Mouse (Mus musculus) splenic B cell, adult 2 months (primary cell): ENCODE results near the gene Ubac2.

ENCODE experiments used
- DNase-seq: peaks from one replicate; pipeline ENCODE4 v3.0.0-alpha.2; 2011; ENCODE audit warnings: low read depth, low spot score
- H3K27me3 ChIP-seq: 2 replicates; pipeline ENCODE4 v1.6.1; 2012; ENCODE audit warnings: mild to moderate bottlenecking, low read length, moderate library complexity, mixed read lengths; ENCODE audit not compliant: control insufficient read depth, poor library complexity, insufficient read depth, severe bottlenecking
- H3K36me3 ChIP-seq: 2 replicates; pipeline ENCODE4 v1.6.1; 2012; ENCODE audit warnings: mild to moderate bottlenecking, low read length, moderate library complexity, mixed read lengths; ENCODE audit not compliant: control insufficient read depth, poor library complexity, insufficient read depth, severe bottlenecking

Gene Ubac2

DNA sequence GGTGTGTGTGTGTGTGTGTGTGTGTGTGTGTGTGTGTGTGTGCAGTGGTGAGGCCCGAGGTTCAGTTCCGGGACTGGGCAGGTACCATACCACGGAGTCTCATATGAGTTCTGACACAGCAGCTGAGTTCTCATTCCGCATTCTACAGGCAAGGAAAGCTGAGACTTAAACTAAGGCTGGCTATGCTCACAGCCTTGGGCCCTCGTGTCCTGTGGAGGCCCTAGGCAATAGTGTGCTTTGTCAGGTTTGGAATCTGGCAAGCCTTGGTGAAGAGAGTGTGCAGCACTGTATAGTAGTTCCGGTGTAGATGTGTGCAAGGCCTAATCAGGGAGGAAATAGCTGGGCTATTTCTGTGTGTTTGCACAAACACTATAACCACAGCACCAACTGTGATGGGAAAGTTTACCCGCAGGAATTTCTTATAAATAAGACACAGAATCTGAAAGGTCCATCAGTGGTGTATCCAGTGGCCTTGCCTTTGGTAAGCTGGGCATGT lies 25.0 kb downstream of the Ubac2 start:
- Histone ChIP-seq H3K27me3 (no peaks in the 10 kb centered on the region), H3K36me3 (no peaks in the 10 kb centered on the region)
- DNase-seq, result no peak

DNA sequence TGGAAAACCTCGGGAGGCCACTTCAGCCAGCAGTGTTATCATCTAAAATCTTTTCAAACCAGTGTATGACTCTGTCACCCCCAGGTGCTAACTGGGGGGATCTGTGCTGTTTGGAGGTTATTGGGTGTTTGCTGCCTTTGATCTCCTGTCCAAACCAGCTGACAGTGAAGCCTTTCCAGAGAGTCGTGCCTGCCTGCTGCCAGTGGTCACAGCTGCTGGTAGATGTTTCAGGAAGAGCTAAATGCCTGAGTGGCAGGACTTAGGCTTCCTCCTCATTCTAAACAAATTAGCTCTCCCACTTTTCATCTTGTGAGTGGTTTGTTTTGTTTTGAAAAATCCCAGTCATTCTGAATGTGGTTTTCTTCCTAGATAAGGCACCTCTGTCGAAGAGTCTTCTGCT lies 26.3 kb downstream of the Ubac2 start:
- H3K36me3 ChIP-seq, result peaks cover 2% of the 10 kb centered on the region; the same call in 1 of the 2 replicates
- no peak for DNase-seq
- no peaks in the 10 kb centered on the region for H3K27me3 ChIP-seq

DNA sequence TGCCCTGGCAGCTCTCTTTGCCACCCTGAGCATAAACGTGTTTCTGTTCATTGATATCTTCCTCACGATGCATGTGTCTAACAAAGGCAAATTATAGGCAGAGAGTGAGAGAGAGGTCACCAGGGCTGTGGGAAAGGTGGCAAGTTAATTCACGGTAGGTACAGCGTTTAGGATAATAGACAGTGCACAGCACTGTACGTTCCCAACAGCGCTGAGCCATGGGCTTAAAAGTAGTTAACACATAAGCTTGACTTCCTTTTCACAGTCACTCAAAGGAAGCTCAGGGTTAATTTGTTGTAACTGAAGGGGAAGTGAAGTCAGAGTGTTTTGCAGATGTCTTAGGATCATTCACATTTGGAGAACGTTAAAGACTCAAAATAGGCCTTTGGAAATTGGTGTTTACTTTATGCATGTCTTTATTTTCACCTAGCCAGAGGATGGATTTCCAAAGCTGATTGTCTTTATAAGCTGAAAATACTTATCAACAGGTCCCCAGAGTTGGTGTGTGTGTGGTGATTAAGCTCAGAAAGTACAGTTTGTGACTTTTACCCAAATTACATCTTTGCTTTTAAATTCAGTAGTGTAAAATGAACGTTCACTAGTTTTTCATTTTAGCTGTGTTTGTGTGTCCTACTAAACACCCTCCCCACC lies 28.0 kb downstream of the Ubac2 start:
- Histone ChIP-seq H3K27me3 (no peaks in the 10 kb centered on the region), H3K36me3 (peaks cover 6% of the 10 kb centered on the region; the same call in 1 of the 2 replicates)
- DNase-seq, result peak; percentile 59

DNA sequence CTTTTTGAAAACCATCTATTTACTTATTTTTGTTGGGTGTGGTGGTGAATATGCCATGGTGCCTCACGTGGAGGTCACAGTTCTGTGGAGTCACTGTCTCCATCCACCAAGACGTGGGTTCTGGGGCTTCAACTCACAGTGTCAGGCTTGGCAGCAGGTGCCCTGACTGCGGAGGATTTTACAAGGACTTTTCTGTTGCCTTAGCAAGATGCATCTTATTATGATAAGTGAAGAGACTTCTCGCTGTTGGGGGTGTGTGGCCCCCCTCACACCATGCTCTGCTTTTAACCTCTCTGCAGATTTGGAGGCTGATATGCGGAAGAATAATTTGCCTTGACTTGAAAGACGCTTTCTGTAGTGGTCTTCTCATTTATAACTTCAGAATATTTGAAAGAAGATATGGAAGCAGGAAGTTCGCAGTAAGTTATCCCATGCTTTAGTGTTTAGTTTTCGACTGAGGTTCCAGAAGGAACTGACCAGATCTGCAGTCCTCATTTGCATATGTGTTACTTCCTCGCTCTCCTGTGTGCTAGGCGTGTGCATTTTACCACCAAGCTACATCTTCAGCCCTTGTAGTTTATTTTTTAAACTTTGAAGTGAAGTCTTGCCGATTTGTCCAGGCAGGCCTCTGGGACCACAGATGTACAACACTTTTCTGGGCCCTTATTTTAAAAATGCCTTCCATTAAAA lies 28.7 kb downstream of the Ubac2 start:
- DNase-seq, result peak; percentile 60
- no peaks in the 10 kb centered on the region for H3K27me3 ChIP-seq
- peaks cover 13% of the 10 kb centered on the region; the same call in 1 of the 2 replicates for H3K36me3 ChIP-seq

DNA sequence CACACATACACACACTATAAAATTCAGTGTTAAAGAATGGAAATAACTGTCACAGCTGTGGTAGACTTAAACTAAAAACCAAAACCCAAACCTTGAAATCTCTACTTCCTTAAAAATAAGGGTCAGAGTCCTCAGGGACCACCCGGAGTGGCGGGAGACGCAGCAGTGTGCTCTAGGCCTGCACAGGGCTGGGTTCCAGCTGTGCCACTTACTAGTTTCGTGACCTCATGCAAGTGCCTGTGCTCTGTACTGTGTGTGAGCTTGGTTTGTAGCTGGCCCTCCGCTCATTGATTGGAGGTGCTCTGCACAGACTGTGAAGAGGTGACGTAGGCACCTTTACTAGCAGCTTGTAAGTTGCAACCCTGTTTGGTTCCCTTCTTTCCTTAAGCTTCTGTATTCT lies 31.4 kb downstream of the Ubac2 start:
- H3K36me3 ChIP-seq, result peaks cover 20% of the 10 kb centered on the region; the same call in 1 of the 2 replicates
- H3K27me3 ChIP-seq, result no peaks in the 10 kb centered on the region
- peak; percentile 72 for DNase-seq

DNA sequence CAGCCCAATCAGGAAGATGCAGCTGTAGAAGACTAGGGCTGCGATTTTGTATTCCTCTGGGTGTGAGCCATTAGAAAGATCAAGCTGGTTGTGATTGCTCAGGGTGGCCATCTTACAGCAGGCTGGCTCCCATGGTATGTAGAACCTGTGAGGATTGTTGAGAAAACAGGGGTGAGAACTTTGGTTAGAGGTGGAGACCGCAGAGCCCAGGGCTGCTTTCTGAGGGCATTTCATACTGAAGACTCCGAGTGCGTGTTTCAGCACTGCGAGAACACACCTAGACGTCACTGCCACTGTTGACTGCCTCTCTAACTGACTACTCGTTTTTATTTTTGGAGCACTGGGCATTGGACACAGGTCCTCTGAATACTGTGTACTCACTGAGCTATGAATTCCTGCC lies 34.1 kb downstream of the Ubac2 start:
- DNase-seq, result no peak
- peaks cover 20% of the 10 kb centered on the region; the same call in 1 of the 2 replicates for H3K36me3 ChIP-seq
- H3K27me3 ChIP-seq, result no peaks in the 10 kb centered on the region

DNA sequence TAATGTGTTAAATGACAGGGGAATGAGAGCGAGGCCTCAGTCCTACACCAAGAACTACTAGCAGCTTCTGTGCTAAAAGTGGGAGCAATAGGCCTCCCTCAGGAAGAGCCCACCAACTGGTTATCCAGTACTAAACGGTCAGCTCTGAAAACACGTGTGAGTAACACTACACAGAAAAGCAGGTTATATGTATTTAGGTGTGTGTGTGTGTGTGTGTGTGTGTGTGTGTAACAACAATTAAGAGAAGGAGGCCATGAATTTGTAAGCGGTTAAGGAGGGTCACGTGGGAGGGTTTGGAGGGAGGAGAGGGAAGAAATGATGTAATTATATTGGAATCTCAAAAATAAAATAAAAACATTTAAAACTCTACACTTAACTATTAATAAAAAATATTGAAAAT lies 36.7 kb downstream of the Ubac2 start:
- Histone ChIP-seq H3K36me3 (peaks cover 15% of the 10 kb centered on the region; the same call in 1 of the 2 replicates), H3K27me3 (no peaks in the 10 kb centered on the region)
- no peak for DNase-seq

DNA sequence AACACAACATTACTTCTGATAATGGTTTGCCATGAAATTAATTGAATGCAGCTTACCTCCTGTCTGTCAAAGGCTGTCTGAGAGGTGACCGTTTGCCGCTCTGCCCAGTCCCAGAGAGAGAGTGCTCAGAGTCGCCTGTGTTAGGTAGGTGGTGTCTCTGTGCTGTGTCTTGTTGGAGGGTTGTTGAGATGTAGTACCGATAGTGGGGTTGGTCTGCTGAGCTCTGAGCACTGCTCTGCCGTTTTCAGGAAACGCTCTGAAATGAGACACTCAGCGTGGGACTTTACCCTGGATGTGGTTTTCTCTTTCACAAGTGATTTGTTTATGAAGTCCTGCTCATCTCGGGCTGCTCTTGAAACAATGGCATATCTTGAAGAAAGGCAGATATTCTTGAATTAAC lies 37.2 kb downstream of the Ubac2 start, which contains the start of gene Gpr18:
Gene Gpr18, minus strand, starts transcription at position 161 of the 400 bp plus-strand sequence.
- peak; percentile 87 for DNase-seq
- Histone ChIP-seq H3K27me3 (no peaks in the 10 kb centered on the region), H3K36me3 (peaks cover 15% of the 10 kb centered on the region; the same call in 1 of the 2 replicates)

DNA sequence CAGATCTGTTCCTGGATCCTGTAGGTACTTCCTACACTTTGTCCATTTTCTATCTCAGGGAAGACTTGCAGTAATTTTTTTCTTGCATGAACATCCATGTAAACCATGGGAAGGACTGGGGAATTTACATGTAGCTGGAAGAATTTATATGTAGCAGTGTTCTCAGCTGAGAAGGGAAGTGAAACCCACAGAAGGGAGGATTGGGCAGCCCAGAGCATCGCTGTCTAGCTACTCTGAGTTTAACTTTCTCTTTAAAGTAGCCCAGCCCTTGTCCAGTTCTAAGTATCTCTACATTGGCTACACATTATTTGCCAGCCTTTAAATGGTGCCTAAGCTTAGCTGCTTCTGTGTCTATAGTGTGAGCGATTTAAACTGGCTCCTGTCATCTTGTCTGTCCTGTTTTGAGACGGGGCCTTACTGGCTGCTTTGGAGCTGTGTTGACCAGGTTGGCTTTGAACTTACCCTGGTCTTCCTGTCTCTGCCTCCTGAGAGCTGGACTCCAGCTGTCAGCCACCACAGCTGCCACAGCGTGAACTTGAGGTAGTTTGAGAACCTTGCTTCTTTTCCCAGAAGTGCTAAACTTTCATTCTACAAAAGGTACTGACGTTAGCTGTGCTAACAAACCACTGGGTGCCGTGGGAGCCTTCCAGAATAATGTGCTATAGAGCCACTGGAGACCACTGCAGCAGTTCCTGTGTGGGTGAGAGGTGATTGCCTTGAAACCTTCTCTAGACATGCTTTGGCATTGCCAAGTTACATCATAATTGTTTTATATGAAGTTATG lies 38.1 kb downstream of the Ubac2 start:
- DNase-seq, result peak; percentile 79
- peaks cover 14% of the 10 kb centered on the region; the same call in 1 of the 2 replicates for H3K36me3 ChIP-seq
- H3K27me3 ChIP-seq, result no peaks in the 10 kb centered on the region

DNA sequence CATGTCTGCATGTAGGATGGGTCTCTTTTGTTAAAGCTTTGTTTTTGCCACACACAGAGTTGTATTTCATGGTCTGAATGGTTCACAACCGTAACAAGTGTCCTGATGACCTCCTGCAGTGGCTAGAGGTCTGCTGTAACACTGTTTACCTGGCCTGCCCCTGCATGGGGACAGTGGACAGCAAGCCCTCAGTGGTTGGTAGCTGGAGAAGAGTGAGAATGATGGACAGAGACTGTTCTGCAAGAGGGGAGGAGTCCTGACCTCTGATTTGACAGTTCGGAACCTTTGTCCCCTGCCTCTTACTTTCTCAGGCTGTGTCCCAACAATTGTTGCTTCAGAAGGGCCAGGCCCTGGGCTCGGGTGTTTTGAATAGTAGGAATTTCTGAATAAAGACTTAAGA lies 39.8 kb downstream of the Ubac2 start:
- H3K36me3 ChIP-seq, result no peaks in the 10 kb centered on the region
- no peak for DNase-seq
- H3K27me3 ChIP-seq, result no peaks in the 10 kb centered on the region

DNA sequence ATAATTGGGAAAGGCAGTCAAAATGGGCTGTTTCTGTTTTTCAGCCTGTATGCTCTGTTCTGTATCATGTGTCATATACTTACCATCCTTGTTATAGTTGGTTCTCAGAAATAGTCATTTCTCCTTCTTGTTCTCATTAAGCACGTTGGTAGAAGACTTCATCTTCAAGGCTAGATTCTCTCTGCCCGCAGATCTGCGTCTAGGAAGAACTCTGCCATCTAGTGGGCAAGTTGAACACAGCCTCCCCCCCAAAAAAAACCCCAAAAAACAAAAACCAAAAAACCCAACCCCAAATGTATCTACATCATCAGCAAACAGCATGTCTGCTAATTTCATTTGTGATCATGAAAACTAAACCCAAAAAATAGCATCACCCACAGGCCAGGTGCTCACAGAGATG lies 41.3 kb downstream of the Ubac2 start:
- peak; percentile 79 for DNase-seq
- H3K27me3 ChIP-seq, result no peaks in the 10 kb centered on the region
- no peaks in the 10 kb centered on the region for H3K36me3 ChIP-seq

DNA sequence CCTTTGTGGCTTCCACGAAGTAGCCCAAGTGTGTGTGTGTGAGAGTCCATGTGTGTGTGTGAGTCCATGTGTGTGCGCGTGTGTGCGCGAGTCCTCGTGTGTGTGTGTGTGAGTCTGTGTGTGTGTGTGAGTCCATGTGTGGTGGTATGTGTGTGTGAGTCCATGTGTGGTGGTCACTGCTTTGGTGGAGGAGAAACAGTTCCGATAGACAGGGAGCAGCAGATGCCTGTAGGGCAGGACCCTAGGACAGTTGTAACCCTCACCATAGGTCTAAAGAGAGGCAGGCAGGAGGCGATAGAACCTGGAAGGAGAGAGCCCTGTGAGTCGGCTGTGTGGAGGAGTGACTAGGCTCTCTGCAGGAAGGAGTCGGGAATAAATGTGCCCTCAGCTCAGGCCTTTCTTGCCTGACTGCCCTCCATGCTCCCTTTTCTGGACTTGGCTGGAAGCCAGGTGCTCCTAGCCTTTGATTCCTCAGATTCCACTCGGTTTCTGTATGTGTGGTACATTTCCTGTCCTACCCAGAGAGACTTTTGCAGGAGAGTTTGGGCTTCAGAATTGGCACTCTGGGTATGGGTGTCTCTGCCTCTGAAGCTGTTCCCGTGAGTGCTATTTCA lies 42.2 kb downstream of the Ubac2 start:
- DNase-seq, result no peak
- no peaks in the 10 kb centered on the region for H3K27me3 ChIP-seq
- 0 out of 2 replicates have a peak, but pooled peaks cover under 1% of the 10 kb centered on the region for H3K36me3 ChIP-seq

DNA sequence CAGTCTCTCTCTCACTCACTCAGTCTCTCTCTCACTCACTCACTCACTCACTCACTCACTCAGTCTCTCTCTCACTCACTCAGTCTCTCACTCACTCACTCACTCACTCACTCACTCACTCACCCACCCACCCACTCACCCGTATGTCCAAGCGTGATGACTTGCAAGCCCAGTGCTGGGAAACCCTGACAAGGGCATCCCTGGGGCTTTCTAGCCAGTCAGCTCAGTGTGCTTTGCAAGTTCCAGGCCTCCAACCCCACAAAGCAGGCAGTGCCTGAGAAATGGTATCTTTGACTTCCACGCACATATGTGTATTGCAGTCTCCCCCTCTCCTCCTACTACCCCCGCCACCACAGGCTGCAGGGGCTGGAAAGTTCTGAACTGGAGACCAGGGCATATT lies 43.6 kb downstream of the Ubac2 start:
- Histone ChIP-seq H3K36me3 (0 out of 2 replicates have a peak, but pooled peaks cover 2% of the 10 kb centered on the region), H3K27me3 (no peaks in the 10 kb centered on the region)
- no peak for DNase-seq

DNA sequence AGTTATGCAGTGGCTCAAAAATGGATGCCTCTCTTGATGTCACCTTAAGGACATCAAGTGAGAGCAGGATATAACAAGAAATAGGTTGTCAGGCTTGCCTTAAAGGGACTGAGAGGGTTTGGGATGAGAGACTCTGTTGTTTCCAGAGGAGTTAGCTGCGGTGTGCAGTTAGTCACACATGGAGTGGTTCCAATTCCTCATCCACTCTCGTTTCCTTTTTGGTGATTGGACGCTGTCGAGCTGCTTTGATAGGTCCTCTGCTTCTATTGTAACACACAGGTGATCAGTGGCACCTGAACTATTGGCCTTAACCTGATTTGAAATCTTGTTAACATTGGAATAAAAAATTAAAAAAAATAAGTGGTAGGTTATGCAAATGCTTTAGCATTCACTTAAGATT lies 44.3 kb downstream of the Ubac2 start:
- no peak for DNase-seq
- Histone ChIP-seq H3K36me3 (0 out of 2 replicates have a peak, but pooled peaks cover 2% of the 10 kb centered on the region), H3K27me3 (no peaks in the 10 kb centered on the region)
